Mouse (Mus musculus) ES-Bruce4 (cell line): ENCODE measurements around the gene Ctrl. TPM values are rescaled to one million over a fixed set of nuclear protein-coding genes. Genes with fewer than 3 reads are reported as not detected.

Source experiments
- H3K27ac ChIP-seq: 2 replicates; pipeline ENCODE4 v1.5.1; 2012; ENCODE audit warnings: low read length, inconsistent platforms; ENCODE audit not compliant: insufficient read depth
- H3K27me3 ChIP-seq: 2 replicates; pipeline ENCODE4 v1.6.1; 2012; ENCODE audit warnings: mild to moderate bottlenecking, low read length, inconsistent platforms; ENCODE audit not compliant: control insufficient read depth, poor library complexity, insufficient read depth, severe bottlenecking
- H3K36me3 ChIP-seq: 2 replicates; pipeline ENCODE4 v1.6.1; 2012; ENCODE audit warnings: inconsistent platforms, mild to moderate bottlenecking, low read length, moderate library complexity; ENCODE audit not compliant: control insufficient read depth, poor library complexity, insufficient read depth, severe bottlenecking
- H3K4me1 ChIP-seq: one replicate; pipeline ENCODE4 v1.8.1; 2011; ENCODE audit warnings: low read length; ENCODE audit not compliant: control insufficient read depth, insufficient read depth
- H3K4me3 ChIP-seq: 2 replicates; pipeline ENCODE4 v1.5.1; 2011; ENCODE audit warnings: low read depth, mild to moderate bottlenecking, low read length
- H3K9ac ChIP-seq: 2 replicates; pipeline ENCODE4 v1.6.1; 2012; ENCODE audit warnings: low read depth, mild to moderate bottlenecking, inconsistent platforms; ENCODE audit not compliant: poor library complexity, severe bottlenecking
- H3K9me3 ChIP-seq: replicated peaks from 2 replicates; pipeline ENCODE4 v1.6.1; 2012; ENCODE audit warnings: mild to moderate bottlenecking, low read length, inconsistent platforms; ENCODE audit not compliant: control insufficient read depth, poor library complexity, insufficient read depth, severe bottlenecking
- CTCF ChIP-seq: IDR thresholded peaks from one replicate; pipeline ENCODE4 v1.8.1; 2011; ENCODE audit warnings: low read depth, low read length
- EP300 ChIP-seq: IDR thresholded peaks from 2 replicates; pipeline ENCODE4 v1.6.1; 2011; ENCODE audit warnings: low read depth, low read length; ENCODE audit not compliant: insufficient read depth
- POLR2A ChIP-seq: IDR thresholded peaks from one replicate; pipeline ENCODE4 v1.8.1; 2011; ENCODE audit warnings: low read length; ENCODE audit not compliant: insufficient read depth
- polyA plus RNA-seq: library from polyadenylated mRNA; stranded (reverse); fragments of >200 nt; gene quantifications from 2 replicates; pipeline ENCODE4 v1.2.4, GENCODE M21; 2011; ENCODE audit warnings: low read depth; ENCODE audit not compliant: missing spikeins, insufficient read depth, insufficient read length

Gene Ctrl
- polyA plus RNA-seq, 1 experiment: 1.7 TPM

DNA sequence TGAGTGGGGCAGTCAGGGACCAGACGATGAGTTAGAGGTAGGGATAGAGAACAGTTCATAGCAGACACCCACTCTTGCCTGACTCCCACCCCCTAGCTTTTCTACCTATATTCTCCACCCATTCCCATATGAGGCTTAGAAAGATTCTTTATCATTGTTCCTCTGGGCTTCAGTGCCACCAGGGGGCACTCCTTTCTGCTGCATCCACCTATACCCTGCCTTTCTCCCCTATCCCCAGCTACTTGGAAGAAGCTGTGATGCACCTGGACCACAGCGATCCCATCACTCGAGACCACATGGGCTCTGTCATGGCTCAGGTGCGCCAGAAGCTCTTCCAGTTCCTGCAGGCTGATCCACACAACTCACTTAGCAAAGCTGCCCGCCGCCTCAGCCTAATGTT is 41.2 kb downstream of the Ctrl start:
- Histone ChIP-seq H3K9ac (no peak overlapping the region), H3K36me3 (peaks cover 37% of the 10 kb centered on the region), H3K27ac (no peak overlapping the region), H3K4me3 (no peak overlapping the region), H3K27me3 (no peaks in the 10 kb centered on the region), H3K4me1 (no peaks in the 10 kb centered on the region), H3K9me3 (no peaks in the 10 kb centered on the region)
- TF ChIP-seq CTCF: peak; percentile 52
- TF ChIP-seq POLR2A: no peak

DNA sequence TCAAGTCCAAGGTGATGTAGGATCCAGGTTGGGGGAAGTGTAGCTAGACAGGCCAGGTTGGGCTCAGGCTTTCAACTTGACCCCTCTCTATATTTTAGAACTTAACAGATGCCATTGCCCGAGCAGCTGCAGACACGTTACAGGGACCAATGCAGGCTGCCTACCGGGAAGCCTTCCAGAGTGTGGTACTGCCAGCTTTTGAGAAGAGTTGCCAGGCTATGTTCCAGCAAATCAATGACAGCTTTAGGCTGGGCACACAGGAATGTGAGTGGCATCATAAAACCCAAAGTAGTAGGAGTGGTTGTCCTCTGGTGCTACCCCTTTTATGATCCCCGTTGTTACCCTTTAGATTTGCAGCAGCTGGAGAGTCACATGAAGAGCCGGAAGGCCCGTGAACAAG is 42.8 kb downstream of the Ctrl start:
- Histone ChIP-seq H3K27ac (no peak overlapping the region), H3K4me1 (no peaks in the 10 kb centered on the region), H3K27me3 (no peaks in the 10 kb centered on the region), H3K36me3 (peaks cover 52% of the 10 kb centered on the region), H3K4me3 (no peak overlapping the region), H3K9ac (no peak overlapping the region), H3K9me3 (no peaks in the 10 kb centered on the region)
- no peak for TF ChIP-seq EP300
- TF ChIP-seq CTCF: no peak
- TF ChIP-seq POLR2A: no peak

GRCm38 (mm10) chr8:105889756-105890465 is 43.8 kb downstream of the Ctrl start:
- Histone ChIP-seq H3K4me3 (no peak overlapping the region), H3K36me3 (peaks cover 62% of the 10 kb centered on the region), H3K9me3 (no peaks in the 10 kb centered on the region), H3K4me1 (no peaks in the 10 kb centered on the region), H3K27ac (no peak overlapping the region), H3K27me3 (no peaks in the 10 kb centered on the region), H3K9ac (no peak overlapping the region)
- TF ChIP-seq CTCF: no peak
- TF ChIP-seq POLR2A: no peak
- TF ChIP-seq EP300: no peak

Other genes with a start within 250 kb of the Ctrl start
- gene Carmil2, start 247.6 kb downstream of the Ctrl start, polyA plus RNA-seq: 4.7 and 5.6 TPM in 2 replicates
- 30.1 and 36.7 TPM in 2 replicates for gene Acd, start 232.8 kb downstream of the Ctrl start, polyA plus RNA-seq
- 10.4 and 10.9 TPM in 2 replicates for gene Pard6a, start 232.7 kb downstream of the Ctrl start, polyA plus RNA-seq
- gene 4933405L10Rik, start 226.2 kb downstream of the Ctrl start, polyA plus RNA-seq: not detected in 2 replicates
- gene Enkd1, start 225.7 kb downstream of the Ctrl start, polyA plus RNA-seq: 18.6 and 20.1 TPM in 2 replicates
- 6.4 and 7.2 TPM in 2 replicates for gene Gfod2, start 175.2 kb downstream of the Ctrl start, polyA plus RNA-seq
- 17.1 and 18.5 TPM in 2 replicates for gene Ranbp10, start 106.5 kb downstream of the Ctrl start, polyA plus RNA-seq
- 0.33 TPM in 1 of 2 replicates, not detected in the other for gene Tsnaxip1, start 106.1 kb downstream of the Ctrl start, polyA plus RNA-seq
- 86.3 and 97.6 TPM in 2 replicates for gene Cenpt, start 80.6 kb downstream of the Ctrl start, polyA plus RNA-seq
- gene Thap11, start 78.7 kb downstream of the Ctrl start, polyA plus RNA-seq: 29.6 and 31.0 TPM in 2 replicates
- gene Nutf2, start 73.3 kb downstream of the Ctrl start, polyA plus RNA-seq: 29.9 and 30.2 TPM in 2 replicates
- gene Edc4, start 53.0 kb downstream of the Ctrl start, polyA plus RNA-seq: 45.2 and 51.6 TPM in 2 replicates
- 1.1 and 2.7 TPM in 2 replicates for gene Nrn1l, start 40.3 kb downstream of the Ctrl start, polyA plus RNA-seq
- gene Pskh1, start 33.4 kb downstream of the Ctrl start, polyA plus RNA-seq: 27.4 and 31.3 TPM in 2 replicates
- gene Psmb10, start 4.6 kb upstream of the Ctrl start, polyA plus RNA-seq: 46.1 and 53.1 TPM in 2 replicates
- gene Lcat, start 9.5 kb upstream of the Ctrl start, polyA plus RNA-seq: 2.8 and 3.2 TPM in 2 replicates
- 57.1 and 65.1 TPM in 2 replicates for gene Slc12a4, start 32.2 kb upstream of the Ctrl start, polyA plus RNA-seq
- gene Dpep3, start 45.6 kb upstream of the Ctrl start, polyA plus RNA-seq: 0.47 and 0.48 TPM in 2 replicates
- gene Dus2, start 57.5 kb upstream of the Ctrl start, polyA plus RNA-seq: 14.4 and 19.3 TPM in 2 replicates
- gene Dpep2nb, start 72.1 kb upstream of the Ctrl start, polyA plus RNA-seq: not detected in 2 replicates
- gene Ddx28, start 78.0 kb upstream of the Ctrl start, polyA plus RNA-seq: 8.7 and 8.8 TPM in 2 replicates
- 68.9 and 78.3 TPM in 2 replicates for gene Nfatc3, start 125.0 kb upstream of the Ctrl start, polyA plus RNA-seq
- gene Esrp2, start 203.1 kb upstream of the Ctrl start, polyA plus RNA-seq: 10.8 and 13.2 TPM in 2 replicates
- 18.0 and 19.6 TPM in 2 replicates for gene Pla2g15, start 216.5 kb upstream of the Ctrl start, polyA plus RNA-seq
- 75.7 and 82.1 TPM in 2 replicates for gene Slc7a6, start 235.0 kb upstream of the Ctrl start, polyA plus RNA-seq